Mouse (Mus musculus) bone marrow, adult 2 months (tissue): ENCODE data around the gene Gga2. TPM values are rescaled to one million over a fixed set of nuclear protein-coding genes. Genes with fewer than 3 reads are reported as not detected.

ENCODE experiments used
- H3K27ac ChIP-seq: fragments of 200-500 bp; 2 replicates; pipeline ENCODE4 v1.5.1; 2012; ENCODE audit warnings: low read depth, mild to moderate bottlenecking, control low read depth, inconsistent platforms, low read length; ENCODE audit not compliant: control insufficient read depth, poor library complexity, insufficient read depth
- H3K4me1 ChIP-seq: fragments of 200-500 bp; 2 replicates; pipeline ENCODE4 v1.6.1; 2011; ENCODE audit warnings: low read length; ENCODE audit not compliant: control insufficient read depth, insufficient read depth
- H3K4me3 ChIP-seq: fragments of 200-500 bp; replicated peaks from 2 replicates; pipeline ENCODE3; 2011; ENCODE audit warnings: mild to moderate bottlenecking, low read depth, low read length, control low read depth; ENCODE audit not compliant: control insufficient read depth
- CTCF ChIP-seq: fragments of 200-500 bp; IDR thresholded peaks from 2 replicates; pipeline ENCODE4 v1.5.1; 2011; ENCODE audit warnings: low read length, control low read depth; ENCODE audit not compliant: control insufficient read depth, insufficient read depth
- POLR2A ChIP-seq: fragments of 200-500 bp; IDR thresholded peaks from 2 replicates; pipeline ENCODE4 v1.6.1; 2011; ENCODE audit warnings: low read depth, mild to moderate bottlenecking, control low read depth, low read length, borderline replicate concordance; ENCODE audit not compliant: control insufficient read depth
- WGBS: fragments of 180-500 bp; shearing (Covaris S2); methylation state at CpG from one replicate; pipeline ENCODE4 v1.1.7; 2018; 5-methylcytosine and 5-hydroxymethylcytosine counted together
- polyA plus RNA-seq: library from polyadenylated mRNA; stranded (reverse); fragments of >200 nt; gene quantifications from 2 replicates; pipeline ENCODE4 v1.2.4, GENCODE M21; 2011; ENCODE audit warnings: low replicate concordance; ENCODE audit not compliant: missing spikeins, insufficient read depth, insufficient read length

The Gga2 gene
- 23.3 and 35.6 TPM in 2 replicates for polyA plus RNA-seq

GRCm38 (mm10) chr7:122020667-122021354, at the start of gene Gga2:
TSS of gene Gga2 (minus strand) at chr7:122021222.
- WGBS, result under 1% methylated on average over 50 of the region's 50 CpGs
- Histone ChIP-seq H3K4me1 (peaks cover 6% of the 10 kb centered on the region), H3K27ac (peak within 1 kb of the TSS; percentile 84), H3K4me3 (peak within 1 kb of the TSS; percentile 84)
- TF ChIP-seq CTCF (no peak), POLR2A (peak; percentile 72; the same call in 1 of the 2 replicates)

- TF ChIP-seq POLR2A (no peak), CTCF (no peak)
- Histone ChIP-seq H3K4me1 (peaks cover 4% of the 10 kb centered on the region), H3K27ac (peak overlapping the region; percentile 81), H3K4me3 (peak overlapping the region; percentile 95)
- 1% methylated on average over 58 of the region's 58 CpGs for WGBS
These were observed 46.7 kb upstream of the Gga2 start for GRCm38 (mm10) chr7:122067517-122068381.

- Histone ChIP-seq H3K27ac (peak within 1 kb of the TSS; percentile 81), H3K4me3 (peak within 1 kb of the TSS; percentile 95), H3K4me1 (peaks cover 4% of the 10 kb centered on the region)
- under 1% methylated on average over 60 of the region's 60 CpGs for WGBS
- TF ChIP-seq POLR2A (peak; percentile 38; the same call in 1 of the 2 replicates), CTCF (no peak)
These were observed 46.0 kb upstream of the Gga2 start, which contains the start of the genes Ubfd1 and Ears2 for GRCm38 (mm10) chr7:122066945-122067516. TSS of gene Ubfd1 (plus strand) at chr7:122067175. TSS of gene Ears2 (minus strand) at chr7:122067263.

- TF ChIP-seq CTCF (no peak), POLR2A (no peak)
- peak overlapping the region; percentile 81 for H3K27ac ChIP-seq
- peaks cover 2% of the 10 kb centered on the region; the same call in 1 of the 2 replicates for H3K4me1 ChIP-seq
- peak overlapping the region; percentile 95 for H3K4me3 ChIP-seq
- WGBS, result 3% methylated on average over 31 of the region's 31 CpGs
These were observed 45.3 kb upstream of the Gga2 start for GRCm38 (mm10) chr7:122066102-122066944.

GRCm38 (mm10) chr7:122065656-122066055, 44.6 kb upstream of the Gga2 start:
- Histone ChIP-seq H3K4me3 (no peak overlapping the region), H3K27ac (no peak overlapping the region), H3K4me1 (peaks cover 2% of the 10 kb centered on the region; the same call in 1 of the 2 replicates)
- WGBS, result 53% methylated on average over 1 of the region's 1 CpGs
- no peak for TF ChIP-seq CTCF
- TF ChIP-seq POLR2A, result no peak

GRCm38 (mm10) chr7:122056633-122057032, 35.6 kb upstream of the Gga2 start:
- TF ChIP-seq POLR2A (no peak), CTCF (no peak)
- H3K27ac ChIP-seq, result no peak overlapping the region
- no peaks in the 10 kb centered on the region for H3K4me1 ChIP-seq
- WGBS, result 84% methylated on average over 5 of the region's 5 CpGs
- no peak overlapping the region for H3K4me3 ChIP-seq

GRCm38 (mm10) chr7:122050834-122051233, 29.8 kb upstream of the Gga2 start:
- 71% methylated on average over 1 of the region's 1 CpGs for WGBS

More at GRCm38 (mm10) chr7:122050834-122051233, 29.8 kb upstream of the Gga2 start:
- no peaks in the 10 kb centered on the region; the same call in 1 of the 2 replicates for H3K4me1 ChIP-seq
- no peak overlapping the region for H3K27ac ChIP-seq
- TF ChIP-seq POLR2A (no peak), CTCF (no peak)
- H3K4me3 ChIP-seq, result no peak overlapping the region
